Mouse (Mus musculus) CH12.LX (cell line): ENCODE measurements around the gene Vps29. TPM values are rescaled to one million over a fixed set of nuclear protein-coding genes. Genes with fewer than 3 reads are reported as not detected.
A peak's percentile ranks its signal among the peaks of the same experiment; 100 is the strongest.

Experiments
- DNase-seq: peaks from one replicate; pipeline ENCODE4 v3.0.0-alpha.2; 2013; ENCODE audit errors: extremely low read depth
- H3K27ac ChIP-seq: 2 replicates; pipeline ENCODE4 v1.5.1; 2012; ENCODE audit warnings: low read depth, mild to moderate bottlenecking, control low read depth, moderate library complexity; ENCODE audit not compliant: insufficient read depth
- H3K27me3 ChIP-seq: replicated peaks from 2 replicates; pipeline ENCODE3; 2012; ENCODE audit warnings: inconsistent platforms
- H3K36me3 ChIP-seq, 2 experiments: replicated peaks in 1 of 2; 2 replicates each; pipeline versions ENCODE3 to v1.6.1; 2012; ENCODE audit warnings: inconsistent platforms in 1 of 2, low read length in 1 of 2, mild to moderate bottlenecking in 1 of 2, mixed read lengths in 1 of 2, moderate library complexity in 1 of 2; ENCODE audit not compliant: control insufficient read depth in 1 of 2, insufficient read depth in 1 of 2
- H3K4me1 ChIP-seq, 2 experiments: 2 replicates each; pipeline ENCODE4 v1.6.1; 2012; ENCODE audit warnings: inconsistent platforms in 1 of 2, moderate library complexity in 1 of 2; ENCODE audit not compliant: insufficient read depth in 2 of 2, control insufficient read depth in 1 of 2
- H3K4me2 ChIP-seq: 2 replicates; pipeline ENCODE4 v1.6.1; 2012; ENCODE audit warnings: low read depth, mild to moderate bottlenecking, control low read depth; ENCODE audit not compliant: poor library complexity, insufficient read depth, severe bottlenecking
- H3K4me3 ChIP-seq, 3 experiments: fragments of 150-350 bp in 1 of 3; sonication (generic) in 1 of 3; replicated peaks in 1 of 3; 2 replicates each; pipeline versions ENCODE3 to v1.5.1; 2011 to 2012; ENCODE audit warnings: low read depth in 2 of 3, low read length in 2 of 3, mild to moderate bottlenecking in 2 of 3, moderate library complexity in 2 of 3, control low read depth in 1 of 3, improper control_type of control experiment in 1 of 3, inconsistent platforms in 1 of 3, mixed read lengths in 1 of 3; ENCODE audit not compliant: poor library complexity in 1 of 3
- H3K79me2 ChIP-seq: replicated peaks from 2 replicates; pipeline ENCODE4 v1.6.1; 2012; ENCODE audit warnings: mild to moderate bottlenecking, moderate library complexity; ENCODE audit not compliant: control insufficient read depth, poor library complexity, insufficient read depth, severe bottlenecking; ENCODE audit errors: extremely low read depth
- H3K9ac ChIP-seq: 2 replicates; pipeline ENCODE4 v1.6.1; 2012; ENCODE audit warnings: low read depth, mild to moderate bottlenecking, control low read depth, moderate library complexity; ENCODE audit not compliant: insufficient read depth
- H3K9me3 ChIP-seq: replicated peaks from 2 replicates; pipeline ENCODE3; 2012; ENCODE audit warnings: low read length, inconsistent platforms, mixed read lengths
- BHLHE40 ChIP-seq: IDR thresholded peaks from 2 replicates; pipeline ENCODE4 v1.6.1; 2011; ENCODE audit warnings: mild to moderate bottlenecking, low read depth, low read length, improper control_type of control experiment
- CHD1 ChIP-seq: IDR thresholded peaks from 2 replicates; pipeline ENCODE4 v1.6.1; 2012; ENCODE audit warnings: low read depth, low read length, improper control_type of control experiment, inconsistent platforms
- CTCF ChIP-seq, 2 experiments: IDR thresholded peaks in 1 of 2; conservative IDR thresholded peaks in 1 of 2; 2 replicates each; pipeline ENCODE4 v1.5.1; 2011 to 2012; ENCODE audit warnings: low read depth in 2 of 2, low read length in 2 of 2, improper control_type of control experiment in 1 of 2, inconsistent platforms in 1 of 2, mild to moderate bottlenecking in 1 of 2, moderate library complexity in 1 of 2
- MAZ ChIP-seq: IDR thresholded peaks from 2 replicates; pipeline ENCODE4 v1.6.1; 2012; ENCODE audit warnings: low read depth, mild to moderate bottlenecking, inconsistent platforms, low read length, improper control_type of control experiment, moderate library complexity
- MEF2A ChIP-seq: IDR thresholded peaks from 2 replicates; pipeline ENCODE4 v1.6.1; 2014; ENCODE audit warnings: low read depth, mild to moderate bottlenecking, inconsistent platforms, low read length, improper control_type of control experiment, borderline replicate concordance
- MXI1 ChIP-seq: IDR thresholded peaks from 2 replicates; pipeline ENCODE4 v1.6.1; 2011; ENCODE audit warnings: mild to moderate bottlenecking, low read depth, low read length, improper control_type of control experiment
- RAD21 ChIP-seq: IDR thresholded peaks from 2 replicates; pipeline ENCODE4 v1.6.1; 2011; ENCODE audit warnings: low read depth, mild to moderate bottlenecking, low read length, improper control_type of control experiment, moderate library complexity
- SIN3A ChIP-seq: IDR thresholded peaks from 2 replicates; pipeline ENCODE4 v1.6.1; 2012; ENCODE audit warnings: low read length, improper control_type of control experiment, inconsistent platforms
- SMC3 ChIP-seq: IDR thresholded peaks from 2 replicates; pipeline ENCODE4 v1.6.1; 2011; ENCODE audit warnings: low read depth, low read length, improper control_type of control experiment
- TBP ChIP-seq: conservative IDR thresholded peaks from 2 replicates; pipeline ENCODE4 v1.6.1; 2011; ENCODE audit warnings: low read depth, low read length, improper control_type of control experiment
- UBTF ChIP-seq: IDR thresholded peaks from 2 replicates; pipeline ENCODE4 v1.6.1; 2012; ENCODE audit warnings: low read depth, mild to moderate bottlenecking, inconsistent platforms, low read length, improper control_type of control experiment, moderate library complexity
- ZC3H11A ChIP-seq: IDR thresholded peaks from 2 replicates; pipeline ENCODE4 v1.6.1; 2012; ENCODE audit warnings: low read depth, mild to moderate bottlenecking, inconsistent platforms, low read length, improper control_type of control experiment
- ZNF384 ChIP-seq: IDR thresholded peaks from 2 replicates; pipeline ENCODE4 v1.6.1; 2012; ENCODE audit warnings: low read depth, low read length, improper control_type of control experiment, inconsistent platforms
- dilution Hi-C: fragments of 300-500 bp; cut with MboI; formaldehyde crosslinking; loops from 2 replicates; pipeline ENCODE4 v1.14.3; 2020; ENCODE audit warnings: low sequenced_read_pairs; ENCODE audit not compliant: extremely low pct_unique_long_range_greater_than_20kb, extremely low pct_ligation_motif_present
- in situ Hi-C: fragments of 300-500 bp; cut with MboI; formaldehyde crosslinking; loops from 3 replicates; pipeline ENCODE4 v1.14.3; 2019; ENCODE audit warnings: low sequenced_read_pairs, low pct_ligation_motif_present, low pct_unique_long_range_greater_than_20kb, mixed read lengths
- polyA plus RNA-seq: library from polyadenylated mRNA; unstranded; fragments of >175 nt; gene quantifications from 2 replicates; pipeline ENCODE4 v1.2.1, GENCODE M21; 2012; ENCODE audit warnings: low read depth; ENCODE audit not compliant: insufficient read length
- total RNA-seq, 2 experiments: library from RNA; depleted of rRNA; stranded (reverse); fragments of 300-350 nt in 1 of 2; fragments of >200 nt in 1 of 2; gene quantifications; 2 replicates each; pipeline ENCODE4 v1.2.3; 2012 to 2014

Gene Vps29
- total and polyA plus RNA-seq, 3 experiments: 82.2 to 145 (median 94.4) TPM

DNA sequence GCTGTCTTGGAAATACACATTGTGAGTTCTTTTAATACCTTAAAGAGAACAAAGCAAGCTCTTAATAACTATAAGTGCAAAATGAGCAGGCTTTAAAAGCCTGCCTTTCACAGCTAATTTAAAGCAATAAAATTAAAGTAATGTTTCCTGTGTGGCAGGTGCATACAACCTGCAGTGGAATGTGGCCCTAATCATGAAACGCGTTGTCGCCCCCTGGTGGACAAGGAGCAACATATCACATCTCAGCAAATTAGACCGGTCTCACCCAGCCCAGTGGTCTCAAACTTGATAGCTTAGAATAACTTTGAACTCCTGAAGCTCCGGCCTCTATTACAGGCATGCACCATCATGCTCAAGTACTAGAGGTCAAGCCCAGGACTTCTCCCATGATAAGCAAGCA is 9.9 kb upstream of the Vps29 start:
- Histone ChIP-seq H3K36me3 (peaks cover 3 to 49% of the 10 kb centered on the region in 2 experiments), H3K9me3 (peaks cover 12% of the 10 kb centered on the region), H3K4me2 (no peak overlapping the region), H3K27ac (no peak overlapping the region), H3K4me3 (no peak overlapping the region), H3K79me2 (no peaks in the 10 kb centered on the region), H3K27me3 (no peaks in the 10 kb centered on the region), H3K4me1 (no peaks in the 10 kb centered on the region), H3K9ac (no peak overlapping the region)
- in situ Hi-C loops (no loop called here), dilution Hi-C loops (no loop called here)
- DNase-seq: peak; percentile 78
- no peak for TF ChIP-seq ZNF384
- no peak for TF ChIP-seq BHLHE40
- peak; percentile 88 for TF ChIP-seq RAD21
- TF ChIP-seq ZC3H11A: peak; percentile 78
- TF ChIP-seq CTCF (conservative IDR thresholded peaks at IDR 0.05 in 1 of 2, IDR thresholded peaks at IDR 0.05 in 1 of 2; ENCODE audit: low read depth in 2 of 2, low read length in 2 of 2): peak; percentile 83 to 94
- TF ChIP-seq SMC3: peak; percentile 95
- TF ChIP-seq SIN3A: no peak

DNA sequence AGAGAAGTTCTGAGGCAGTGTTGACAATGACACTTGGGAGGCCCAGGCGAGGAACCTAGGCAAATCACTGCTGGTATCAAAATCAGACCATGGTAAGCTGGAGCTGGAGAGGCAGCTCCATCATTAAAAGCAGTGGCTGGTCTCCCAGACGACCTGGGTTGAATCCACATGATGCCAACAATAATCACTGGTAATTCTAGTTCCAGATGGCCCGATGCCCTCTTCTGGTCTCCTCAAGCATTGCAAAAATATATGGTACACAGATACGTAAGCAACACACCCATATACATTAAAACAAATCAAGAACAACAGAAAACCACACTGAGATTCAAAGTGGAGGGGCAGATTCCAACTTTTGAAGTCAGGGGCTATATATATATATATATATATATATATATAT is 8.4 kb upstream of the Vps29 start:
- DNase-seq: no peak
- H3K36me3 ChIP-seq: peaks cover 3 to 40% of the 10 kb centered on the region in 2 experiments
- H3K4me3 ChIP-seq: no peak overlapping the region
- dilution Hi-C loops: no loop called here
- peaks cover 9% of the 10 kb centered on the region for H3K9me3 ChIP-seq
- in situ Hi-C loops: no loop called here
- no peak overlapping the region for H3K4me2 ChIP-seq
- no peak overlapping the region for H3K27ac ChIP-seq
- no peak overlapping the region for H3K9ac ChIP-seq
- H3K27me3 ChIP-seq: no peaks in the 10 kb centered on the region
- TF ChIP-seq CTCF (conservative IDR thresholded peaks at IDR 0.05 in 1 of 2, IDR thresholded peaks at IDR 0.05 in 1 of 2; ENCODE audit: low read depth in 2 of 2, low read length in 2 of 2) (0 out of 4 replicates have a peak, but pooled peaks of 1 of the 2 experiments have one; percentile 16), ZC3H11A (no peak), MAZ (no peak)
- TF ChIP-seq, all 38 proteins: peak for 1
- H3K79me2 ChIP-seq: no peaks in the 10 kb centered on the region
- no peaks in the 10 kb centered on the region for H3K4me1 ChIP-seq

DNA sequence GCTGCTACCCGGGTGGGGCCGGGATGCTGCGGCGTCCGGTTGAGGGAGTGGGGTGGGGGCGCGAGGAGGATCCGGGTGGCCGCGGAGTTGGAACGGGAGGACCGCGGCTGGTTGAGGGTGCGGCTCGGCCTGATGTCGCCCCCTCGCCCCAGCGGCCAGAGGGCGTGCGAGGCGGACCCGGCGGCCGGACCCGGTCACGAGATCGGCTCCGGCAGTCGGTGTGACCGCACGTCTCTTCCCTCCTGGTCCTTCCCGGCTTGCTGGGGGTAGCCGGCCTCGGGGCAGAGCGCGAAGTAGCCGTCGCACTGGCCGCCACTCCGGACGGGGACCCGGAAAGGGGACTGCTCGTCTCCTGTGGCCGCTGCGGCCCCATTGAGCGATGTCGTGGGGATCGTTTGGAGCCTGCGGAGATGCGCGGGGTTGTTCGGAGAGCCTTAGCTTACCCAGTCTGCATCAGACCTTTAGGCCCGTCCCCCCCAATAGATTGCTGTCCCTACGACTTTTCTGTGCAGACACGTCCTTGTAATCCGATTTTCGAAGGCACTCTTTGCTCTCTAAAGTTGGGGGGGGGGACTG is 411 bp downstream of the Vps29 start:
- H3K4me2 ChIP-seq: peak overlapping the region; percentile 24; the same call in 1 of the 2 replicates
- no peak for DNase-seq
- H3K4me1 ChIP-seq: peaks cover 3 to 26% of the 10 kb centered on the region in 2 experiments
- H3K27me3 ChIP-seq: no peaks in the 10 kb centered on the region
- H3K27ac ChIP-seq: peak overlapping the region; percentile 32; the same call in 1 of the 2 replicates
- TF ChIP-seq BHLHE40 (peak; percentile 72), UBTF (0 out of 2 replicates have a peak, but pooled peaks have one; percentile 68), CTCF (conservative IDR thresholded peaks at IDR 0.05 in 1 of 2, IDR thresholded peaks at IDR 0.05 in 1 of 2; ENCODE audit: low read depth in 2 of 2, low read length in 2 of 2) (peak in 1 of 2 experiments; percentile 29; a peak in 2 of 4 replicates), CHD1 (no peak), TBP (no peak), MEF2A (0 out of 2 replicates have a peak, but pooled peaks have one; percentile 3), MXI1 (peak; percentile 71), MAZ (no peak)
- peaks cover 4 to 30% of the 10 kb centered on the region in 2 experiments for H3K36me3 ChIP-seq
- in situ Hi-C loops (no loop called here), dilution Hi-C loops (no loop called here)
- peaks cover 8% of the 10 kb centered on the region for H3K79me2 ChIP-seq
- no peaks in the 10 kb centered on the region for H3K9me3 ChIP-seq
- peak overlapping the region; percentile 76 to 98 (median 94) for H3K4me3 ChIP-seq
- H3K9ac ChIP-seq: peak overlapping the region; percentile 66
